Mouse (Mus musculus): ENCODE measurements around the gene Gss. TPM values are rescaled to one million over a fixed set of nuclear protein-coding genes. Genes with fewer than 3 reads are reported as not detected.

The Gss gene
- polyA plus RNA-seq, 1 experiment from 2014 or later, result 15.8 TPM

DNA sequence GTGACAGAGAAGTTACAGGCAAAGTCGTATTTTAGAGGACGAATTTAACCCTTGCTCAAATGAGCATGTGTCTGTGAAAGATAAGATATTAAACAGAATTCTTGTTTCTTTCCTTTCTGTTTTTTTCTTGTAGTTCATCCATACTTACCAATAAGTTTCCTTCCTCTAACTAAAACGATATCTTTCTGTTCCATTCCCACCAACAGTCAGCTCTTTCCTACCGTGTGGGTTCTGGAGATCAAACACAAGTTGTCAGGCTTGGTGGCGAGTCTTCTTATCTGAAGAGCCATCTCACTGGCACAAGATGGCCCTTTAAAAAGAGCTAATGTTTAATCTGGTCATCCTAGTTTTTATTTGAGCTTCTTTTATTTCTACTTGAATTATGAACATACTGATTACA, 65.2 kb downstream of the Gss start:
- 81% methylated on average over 5 of the region's 5 CpGs for WGBS

DNA sequence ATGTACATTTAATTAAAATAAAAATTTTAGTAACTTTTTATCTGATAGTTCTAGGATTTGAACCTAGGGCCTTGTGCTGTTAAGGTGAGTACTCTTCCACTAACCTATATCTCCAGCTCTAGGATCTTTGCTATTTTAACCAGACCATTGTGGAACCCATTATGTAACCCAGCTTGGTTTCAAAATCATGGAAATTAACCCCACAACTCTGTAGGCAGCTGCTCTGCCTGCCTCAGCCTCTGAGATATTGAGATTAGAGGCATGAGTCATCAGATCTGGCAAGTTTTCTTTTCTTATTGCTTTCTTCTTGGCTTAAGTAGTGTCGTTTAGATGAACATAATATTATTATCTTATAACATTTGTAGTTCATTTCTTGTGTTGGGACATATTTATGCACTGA, 68.2 kb downstream of the Gss start:
- H3K4me3 ChIP-seq, result no peak overlapping the region
- no peak for ATAC-seq (ENCODE audit: low read depth)
- no peaks in the 10 kb centered on the region for H3K4me1 ChIP-seq (replicated peaks)
- H3K27me3 ChIP-seq, result no peaks in the 10 kb centered on the region
- 55% methylated on average over 1 of the region's 1 CpGs for WGBS
- H3K9ac ChIP-seq, result no peak overlapping the region
- no peaks in the 10 kb centered on the region for H3K36me3 ChIP-seq
- H3K4me2 ChIP-seq, result no peak overlapping the region
- no peaks in the 10 kb centered on the region for H3K9me3 ChIP-seq
- no peak overlapping the region for H3K27ac ChIP-seq (replicated peaks)

More for the DNA sequence above, 65.2 kb downstream of the Gss start:
- no peaks in the 10 kb centered on the region for H3K36me3 ChIP-seq
- no peaks in the 10 kb centered on the region for H3K4me1 ChIP-seq (replicated peaks)
- no peaks in the 10 kb centered on the region for H3K27me3 ChIP-seq
- H3K9ac ChIP-seq, result no peak overlapping the region
- ATAC-seq (ENCODE audit: low read depth), result no peak
- H3K27ac ChIP-seq (replicated peaks), result no peak overlapping the region
- no peak overlapping the region for H3K4me3 ChIP-seq
- H3K9me3 ChIP-seq, result no peaks in the 10 kb centered on the region
- no peak overlapping the region for H3K4me2 ChIP-seq

GRCm38 (mm10) chr2:155523706-155524105, 68.9 kb downstream of the Gss start:
- ATAC-seq (ENCODE audit: low read depth), result no peak
- H3K4me1 ChIP-seq (replicated peaks), result peaks cover 4% of the 10 kb centered on the region
- no peak overlapping the region for H3K4me2 ChIP-seq
- H3K9ac ChIP-seq, result no peak overlapping the region
- no peaks in the 10 kb centered on the region for H3K36me3 ChIP-seq
- 62% methylated on average over 5 of the region's 5 CpGs for WGBS
- no peak overlapping the region for H3K27ac ChIP-seq (replicated peaks)
- H3K9me3 ChIP-seq, result no peaks in the 10 kb centered on the region
- no peak overlapping the region for H3K4me3 ChIP-seq
- H3K27me3 ChIP-seq, result no peaks in the 10 kb centered on the region

DNA sequence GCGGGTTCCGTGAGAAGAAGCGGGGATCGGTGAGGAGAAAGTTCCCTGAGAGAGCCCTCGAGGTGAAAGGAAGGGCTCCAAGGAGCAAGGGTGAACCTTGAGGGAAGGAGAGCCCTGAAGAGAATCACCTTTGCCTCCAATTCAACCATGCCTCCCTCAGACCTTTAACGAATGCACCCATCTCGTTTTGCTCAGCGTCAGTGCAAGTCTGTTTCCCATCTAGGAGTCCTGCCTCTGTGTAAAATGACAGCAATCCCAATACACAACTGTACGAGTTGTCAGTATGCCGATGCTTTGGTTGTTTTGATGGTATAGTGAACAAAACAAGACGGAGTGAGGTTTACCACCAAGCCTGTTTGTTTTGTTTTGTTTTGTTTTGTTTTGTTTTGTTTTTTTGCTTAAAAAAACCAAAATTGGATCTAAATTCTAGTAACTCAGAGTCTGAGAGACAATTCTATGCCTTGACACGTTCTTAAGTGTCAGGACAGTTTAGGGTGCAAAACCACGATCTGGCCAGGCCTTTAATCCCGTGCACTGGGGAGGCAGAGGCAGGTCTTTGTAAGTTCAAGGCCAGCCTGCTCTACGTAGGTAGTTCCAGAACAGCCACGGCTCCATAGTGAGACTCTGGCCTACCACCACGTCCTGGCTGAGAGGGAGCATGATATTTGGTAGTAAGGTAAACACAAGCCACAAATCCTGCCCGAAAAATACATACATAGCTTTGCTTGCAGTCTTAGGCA, 73.9 kb downstream of the Gss start:
- Histone ChIP-seq H3K4me1 (replicated peaks) (peaks cover 27% of the 10 kb centered on the region), H3K36me3 (no peaks in the 10 kb centered on the region), H3K9me3 (no peaks in the 10 kb centered on the region), H3K27ac (replicated peaks) (peak overlapping the region; percentile 86), H3K9ac (peak overlapping the region; percentile 75), H3K4me3 (peak overlapping the region; percentile 73), H3K27me3 (no peaks in the 10 kb centered on the region), H3K4me2 (peak overlapping the region; percentile 80)
- WGBS, result 28% methylated on average over 18 of the region's 18 CpGs
- no peak for ATAC-seq (ENCODE audit: low read depth)

DNA sequence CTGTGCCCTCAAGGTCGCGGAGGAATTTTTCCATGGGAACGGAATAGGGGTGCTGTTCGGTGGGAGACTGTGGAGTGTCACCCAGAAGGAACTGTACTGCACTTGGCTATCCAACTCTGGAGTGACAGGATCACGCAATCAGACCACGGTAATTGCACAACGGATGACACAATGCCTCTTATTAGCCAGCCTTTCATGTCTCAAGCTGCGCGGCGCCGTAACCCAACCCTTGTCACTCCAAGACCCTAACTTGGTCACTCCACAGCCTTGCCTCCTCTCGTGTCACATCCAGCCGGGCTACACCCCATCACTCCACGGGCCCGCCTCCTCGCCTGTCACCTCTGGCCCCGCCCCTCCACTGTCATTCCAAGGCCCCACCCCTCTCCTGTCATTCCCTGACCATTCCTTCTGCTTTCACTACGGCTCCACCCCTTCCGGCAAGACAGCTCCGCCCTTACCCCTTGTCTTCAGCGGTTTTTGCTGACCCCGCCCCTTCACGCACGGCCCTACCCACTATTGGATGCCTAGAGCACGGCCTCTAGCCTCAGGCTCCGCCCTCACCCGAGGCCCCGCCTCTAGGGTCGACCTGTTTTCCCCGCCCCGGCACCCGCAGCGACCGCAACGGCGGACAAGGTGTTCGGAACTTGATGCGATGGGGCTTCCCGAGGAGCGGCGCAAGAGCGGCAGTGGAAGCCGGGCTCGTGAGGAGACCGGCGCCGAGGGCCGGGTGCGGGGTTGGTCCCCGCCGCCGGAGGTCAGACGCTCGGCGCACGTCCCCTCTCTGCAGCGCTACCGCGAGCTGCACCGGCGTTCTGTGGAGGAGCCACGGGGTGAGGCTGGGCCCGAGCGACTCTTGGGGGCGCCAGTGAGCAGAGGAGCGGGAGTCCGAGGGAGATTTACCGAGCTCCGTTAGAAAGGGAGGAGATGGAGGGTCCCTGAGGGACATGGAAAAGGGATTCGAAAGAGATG, 74.9 kb downstream of the Gss start, which contains the start of the genes Acss2 and Ggt7:
Gene Acss2, plus strand, starts transcription at position 494 of the 969 bp plus-strand sequence.
Gene Ggt7, minus strand, starts transcription at position 783 of the 969 bp plus-strand sequence.
- WGBS, result 3% methylated on average over 70 of the region's 70 CpGs
- Histone ChIP-seq H3K4me1 (replicated peaks) (peaks cover 36% of the 10 kb centered on the region), H3K9me3 (no peaks in the 10 kb centered on the region), H3K36me3 (no peaks in the 10 kb centered on the region), H3K27ac (replicated peaks) (peak within 1 kb of the TSS; percentile 86), H3K27me3 (no peaks in the 10 kb centered on the region), H3K4me3 (peak within 1 kb of the TSS; percentile 73), H3K4me2 (peak within 1 kb of the TSS; percentile 80), H3K9ac (peak within 1 kb of the TSS; percentile 75)
- ATAC-seq (ENCODE audit: low read depth), result peak; percentile 98

- Histone ChIP-seq H3K27me3 (no peaks in the 10 kb centered on the region), H3K9ac (no peak overlapping the region), H3K36me3 (no peaks in the 10 kb centered on the region), H3K27ac (replicated peaks) (no peak overlapping the region), H3K4me3 (no peak overlapping the region), H3K9me3 (no peaks in the 10 kb centered on the region), H3K4me1 (replicated peaks) (peaks cover 45% of the 10 kb centered on the region), H3K4me2 (no peak overlapping the region)
- WGBS, result 4% methylated on average over 1 of the region's 1 CpGs
- no peak for ATAC-seq (ENCODE audit: low read depth)
Observed at GRCm38 (mm10) chr2:155515941-155516340, 76.7 kb downstream of the Gss start.

DNA sequence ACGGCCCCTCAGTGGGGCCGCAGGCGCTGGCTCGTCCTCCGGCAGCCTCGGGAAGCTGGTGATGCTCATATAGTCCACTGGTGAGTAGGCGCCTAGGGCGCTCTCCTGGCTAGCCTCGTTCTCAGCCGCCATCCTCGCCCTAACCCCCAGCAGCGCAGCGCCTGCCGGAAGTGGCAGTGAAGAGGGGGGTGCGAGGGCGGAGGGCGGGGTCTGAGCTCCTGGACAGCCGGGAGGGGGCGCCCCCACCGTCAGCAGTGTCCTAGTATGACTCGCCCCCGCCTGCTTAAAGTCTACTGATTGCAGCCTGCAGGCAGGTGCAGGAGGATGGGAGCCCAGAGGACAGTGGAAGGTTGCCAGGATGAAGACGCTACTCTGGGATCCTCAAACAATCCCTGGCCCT, 77.9 kb downstream of the Gss start:
- H3K9me3 ChIP-seq, result no peaks in the 10 kb centered on the region
- H3K27ac ChIP-seq (replicated peaks), result peak overlapping the region; percentile 82
- peak overlapping the region; percentile 73 for H3K4me3 ChIP-seq
- H3K36me3 ChIP-seq, result no peaks in the 10 kb centered on the region
- peak overlapping the region; percentile 94 for H3K9ac ChIP-seq
- H3K27me3 ChIP-seq, result no peaks in the 10 kb centered on the region
- peak; percentile 26 for ATAC-seq (ENCODE audit: low read depth)
- H3K4me2 ChIP-seq, result peak overlapping the region; percentile 79
- WGBS, result 1% methylated on average over 23 of the region's 23 CpGs
- peaks cover 45% of the 10 kb centered on the region for H3K4me1 ChIP-seq (replicated peaks)

DNA sequence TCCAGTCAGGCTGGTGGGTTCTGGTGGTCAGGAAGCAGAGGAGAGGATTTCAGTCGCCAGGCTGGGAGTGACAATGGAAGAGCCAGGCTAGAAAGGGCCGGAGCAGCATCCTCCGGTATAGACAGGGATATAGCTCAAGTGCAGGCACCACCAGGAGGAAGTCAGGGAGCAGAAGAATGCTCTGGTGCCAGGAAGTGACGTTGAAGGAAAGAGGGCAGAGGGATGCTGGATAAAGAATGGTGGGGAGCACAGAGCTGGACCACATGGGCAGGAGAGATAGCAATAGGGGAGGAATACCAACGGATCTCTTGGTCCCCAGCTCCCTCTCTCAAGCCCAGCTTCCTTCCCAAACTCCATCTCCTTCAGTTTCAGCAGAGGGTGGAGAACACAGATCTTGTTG, 79.1 kb downstream of the Gss start:
- H3K9ac ChIP-seq, result peak overlapping the region; percentile 94
- 66% methylated on average over 5 of the region's 5 CpGs for WGBS
- H3K36me3 ChIP-seq, result no peaks in the 10 kb centered on the region
- H3K27ac ChIP-seq (replicated peaks), result 0 out of 2 replicates have a peak overlapping the region, but pooled peaks have one; percentile 82
- peaks cover 40% of the 10 kb centered on the region for H3K4me1 ChIP-seq (replicated peaks)
- H3K27me3 ChIP-seq, result no peaks in the 10 kb centered on the region
- ATAC-seq (ENCODE audit: low read depth), result no peak
- H3K9me3 ChIP-seq, result no peaks in the 10 kb centered on the region
- peak overlapping the region; percentile 79 for H3K4me2 ChIP-seq
- peak overlapping the region; percentile 73 for H3K4me3 ChIP-seq

MicroRNAs within 50 kb of the gene (microRNA counts, 519-probe panel; counts per million panel counts)
- microRNA mmu-miR-499, result not detected

Small RNA genes lying within 50 kb of the gene (microRNA-seq; reads per million reads assigned to microRNA genes)
- 7.3 reads per million, percentile 23 among the genes with 10 or more reads in this experiment for gene Mir499

Other genes with a start within 250 kb of the Gss start
- gene Pigu, start 235.4 kb downstream of the Gss start, polyA plus RNA-seq (2015; fragmentation: Nextera tagmentation; extraction: Ambion mirVana), result 51.3 and 55.5 TPM in 2 replicates
- 136 and 139 TPM in 2 replicates for gene Trp53inp2, start 211.8 kb downstream of the Gss start, polyA plus RNA-seq (2015; fragmentation: Nextera tagmentation; extraction: Ambion mirVana)
- gene Ncoa6, start 118.9 kb downstream of the Gss start, polyA plus RNA-seq (2015; fragmentation: Nextera tagmentation; extraction: Ambion mirVana), result 22.5 and 22.8 TPM in 2 replicates
- gene Acss2, start 74.9 kb downstream of the Gss start, polyA plus RNA-seq (2015; fragmentation: Nextera tagmentation; extraction: Ambion mirVana), result 28.3 and 29.8 TPM in 2 replicates
- 69.9 and 79.2 TPM in 2 replicates for gene Ggt7, start 74.6 kb downstream of the Gss start, polyA plus RNA-seq (2015; fragmentation: Nextera tagmentation; extraction: Ambion mirVana)
- 0.50 and 0.90 TPM in 2 replicates for gene Myh7b, start 18.4 kb upstream of the Gss start, polyA plus RNA-seq (2015; fragmentation: Nextera tagmentation; extraction: Ambion mirVana)
- 164 and 166 TPM in 2 replicates for gene Trpc4ap, start 99.6 kb upstream of the Gss start, polyA plus RNA-seq (2015; fragmentation: Nextera tagmentation; extraction: Ambion mirVana)
- gene Edem2, start 136.7 kb upstream of the Gss start, polyA plus RNA-seq (2015; fragmentation: Nextera tagmentation; extraction: Ambion mirVana), result 38.9 and 40.3 TPM in 2 replicates
- gene Gm17581, start 143.1 kb upstream of the Gss start, polyA plus RNA-seq (2015; fragmentation: Nextera tagmentation; extraction: Ambion mirVana), result not detected in 2 replicates
- gene Procr, start 158.3 kb upstream of the Gss start, polyA plus RNA-seq (2015; fragmentation: Nextera tagmentation; extraction: Ambion mirVana), result 4.5 and 5.1 TPM in 2 replicates
- gene Mmp24, start 182.5 kb upstream of the Gss start, polyA plus RNA-seq (2015; fragmentation: Nextera tagmentation; extraction: Ambion mirVana), result 11.7 and 12.2 TPM in 2 replicates
- gene BC029722, start 226.6 kb upstream of the Gss start, polyA plus RNA-seq (2015; fragmentation: Nextera tagmentation; extraction: Ambion mirVana), result 24.1 and 28.7 TPM in 2 replicates
- 156 and 170 TPM in 2 replicates for gene Eif6, start 234.1 kb upstream of the Gss start, polyA plus RNA-seq (2015; fragmentation: Nextera tagmentation; extraction: Ambion mirVana)
- 0.56 and 0.63 TPM in 2 replicates for gene Fam83c, start 242.0 kb upstream of the Gss start, polyA plus RNA-seq (2015; fragmentation: Nextera tagmentation; extraction: Ambion mirVana)